34 mouse cellular contexts compared by ENCODE assay signal in the genomic region with DNA sequence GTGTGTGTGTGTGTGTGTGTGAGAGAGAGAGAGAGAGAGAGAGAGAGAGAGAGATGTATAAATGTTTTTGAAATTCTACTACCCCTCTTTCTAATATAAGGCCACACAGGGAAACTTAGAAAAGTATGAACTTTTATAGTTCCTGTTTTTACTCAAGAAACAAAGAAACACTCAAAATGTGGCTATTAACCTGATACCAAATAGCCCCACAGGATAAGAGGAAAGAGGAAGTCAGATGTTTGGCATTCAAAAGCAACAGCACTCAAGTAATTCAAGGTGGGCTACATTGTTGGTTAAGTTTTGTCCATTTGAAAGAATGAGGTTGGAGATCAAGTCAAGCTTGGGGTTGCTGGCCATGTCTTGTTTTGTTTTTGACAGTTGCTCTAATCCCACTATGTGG. TPM values are rescaled to one million over a fixed set of nuclear protein-coding genes. Genes with fewer than 3 reads are reported as not detected.
DNase-seq lines count a peak whose midpoint lies in the region; ATAC-seq and TF ChIP-seq lines count a peak whose summit lies in the region.
"Had no signal": no experiment of that assay in that cellular context is flagged by ENCODE, and none has a peak within 500 bp of the region (broad histone marks: within the 10 kb centered on the region; RNA-seq: fewer than 3 reads in every experiment).

No protein-coding gene starts in this region.

- no peaks in the 10 kb centered on the region for H3K27me3 ChIP-seq in G1E (ENCODE audit: insufficient read depth, low read length)
- H3K27me3 ChIP-seq in splenic B cell, adult 2 months (ENCODE audit: control insufficient read depth, insufficient read depth, low read length, poor library complexity, severe bottlenecking): no peaks in the 10 kb centered on the region
- H3K27me3 ChIP-seq: embryonic facial prominence, embryonic 13.5 days; forebrain, embryonic 12.5 days; forebrain, embryonic 15.5 days; heart, embryonic 13.5 days; hindbrain, embryonic 12.5 days; hindbrain, embryonic 15.5 days had no signal

- no peak overlapping the region for H3K4me3 ChIP-seq in G1E (ENCODE audit: low read depth, low read length)
- H3K4me3 ChIP-seq: embryonic facial prominence, embryonic 10.5 days; embryonic facial prominence, embryonic 13.5 days; erythroblast, embryonic 14.5 days; forebrain, embryonic 12.5 days; forebrain, embryonic 15.5 days; heart, adult 2 months; heart, embryonic 10.5 days; heart, embryonic 13.5 days; hindbrain, embryonic 12.5 days; hindbrain, embryonic 15.5 days had no signal

- H3K36me3 ChIP-seq in G1E (replicated peaks): no peaks in the 10 kb centered on the region
- no peaks in the 10 kb centered on the region for H3K36me3 ChIP-seq in splenic B cell, adult 2 months (ENCODE audit: control insufficient read depth, insufficient read depth, low read length, poor library complexity, severe bottlenecking)
- H3K36me3 ChIP-seq: embryonic facial prominence, embryonic 10.5 days; embryonic facial prominence, embryonic 13.5 days; forebrain, embryonic 12.5 days; forebrain, embryonic 15.5 days; heart, embryonic 10.5 days; heart, embryonic 13.5 days; hindbrain, embryonic 12.5 days; hindbrain, embryonic 15.5 days had no signal

- peaks cover 16% of the 10 kb centered on the region for H3K9me3 ChIP-seq in G1E (replicated peaks)
- H3K9me3 ChIP-seq: embryonic facial prominence, embryonic 10.5 days; embryonic facial prominence, embryonic 13.5 days; forebrain, embryonic 12.5 days; forebrain, embryonic 15.5 days; heart, embryonic 10.5 days; heart, embryonic 13.5 days; hindbrain, embryonic 12.5 days; hindbrain, embryonic 15.5 days had no signal

- peaks cover 50% of the 10 kb centered on the region for H3K4me1 ChIP-seq in G1E (ENCODE audit: insufficient read depth, low read depth, low read length)
- H3K4me1 ChIP-seq: embryonic facial prominence, embryonic 10.5 days; embryonic facial prominence, embryonic 13.5 days; forebrain, embryonic 12.5 days; forebrain, embryonic 15.5 days; heart, embryonic 10.5 days; heart, embryonic 13.5 days; hindbrain, embryonic 12.5 days; hindbrain, embryonic 15.5 days had no signal

- 0 out of 2 replicates have a peak, but pooled peaks have one; percentile 9 for ATAC-seq in G1E (ENCODE audit: extremely low read depth, insufficient number of reproducible peaks, low FRiP score, poor library complexity, severe bottlenecking)
- ATAC-seq in hematopoietic stem cell, adult 5-6 weeks (replicated peaks in 1 of 2; ENCODE audit: insufficient read depth in 1 of 2, low FRiP score in 2 of 2, low TSS enrichment in 1 of 2, low read depth in 1 of 2, poor library complexity in 2 of 2, severe bottlenecking in 2 of 2): peak; percentile 80 to 92
- ATAC-seq: CD4-positive, CD25-positive, alpha-beta regulatory T cell, adult 4 months; forebrain, embryonic 15.5 days had no signal

- TF ChIP-seq CTCF in G1E (IDR thresholded peaks at IDR 0.05; ENCODE audit: low read depth, low read length): no peak

- DNase-seq in G1E (ENCODE audit: low spot score) (peak; percentile 41), MEL-GATA-1-ER (ENCODE audit: extremely low read depth, low read depth) (peak; percentile 91)
- DNase-seq in splenic B cell, adult 2 months (ENCODE audit: low read depth, low spot score): peak; percentile 12
- DNase-seq in testis, postnatal 10 days (ENCODE audit: low spot score): no peak
- no peak for DNase-seq in kidney, adult 9 months
- DNase-seq in kidney, postnatal 4 days: no peak
- DNase-seq: adrenal gland, adult 2 months; adrenal gland, postnatal 14 days; cerebellum, adult 11 months; cerebellum, adult 2 months; cerebellum, adult 9-11 months; cerebellum, postnatal 25 days; embryo, embryonic 11 days; gastrocnemius, postnatal 25 days; heart, adult 2 months; heart, postnatal 14 days; heart, postnatal 4 days had no signal

RNA-seq across cellular contexts. Expression of gene Khdc1a, which starts 13.6 kb away (rescaled TPM):
- not detected in 2 replicates for total RNA-seq in G1E (2014; fragmentation: Nextera tagmentation)
- total RNA-seq in G1E (2017): 0.16 TPM in 1 of 2 replicates, not detected in the other
- polyA plus RNA-seq in G1E (2012): not detected in 2 replicates
- not detected in 2 replicates for total RNA-seq in hematopoietic stem cell, adult 5-6 weeks (2017)
- total RNA-seq: adrenal gland, adult 2 months; adrenal gland, postnatal 14 days; adrenal gland, postnatal 4 days; gastrocnemius, adult 8-10 months; gastrocnemius, postnatal 25 days; heart, adult 2 months; heart, postnatal 14 days; heart, postnatal 4 days had no signal
- polyA plus RNA-seq: adrenal gland, adult 2 months; C2C12; cerebellum, adult 2 months; cortical plate, adult 2 months; embryonic facial prominence, embryonic 10.5 days; embryonic facial prominence, embryonic 13.5 days; erythroblast, embryonic 14.5 days; forebrain, embryonic 12.5 days; forebrain, embryonic 15.5 days; heart, adult 2 months; heart, embryonic 10.5 days; hindbrain, embryonic 12.5 days; hindbrain, embryonic 15.5 days had no signal

RNA-seq across cellular contexts. Expression of gene Khdc1c, which starts 32.3 kb away (rescaled TPM):
- total RNA-seq in G1E (2014; fragmentation: Nextera tagmentation) (not detected in 2 replicates), G1E (2017) (0.05 TPM in 1 of 2 replicates, not detected in the other)
- not detected in 2 replicates for polyA plus RNA-seq in G1E (2012)
- total RNA-seq in hematopoietic stem cell, adult 5-6 weeks (2017): not detected in 2 replicates
- total RNA-seq: adrenal gland, adult 2 months; adrenal gland, postnatal 14 days; adrenal gland, postnatal 4 days; gastrocnemius, adult 8-10 months; gastrocnemius, postnatal 25 days; heart, adult 2 months; heart, postnatal 14 days; heart, postnatal 4 days had no signal
- polyA plus RNA-seq: adrenal gland, adult 2 months; C2C12; CD4-positive, CD25-positive, alpha-beta regulatory T cell, adult 4 months; cerebellum, adult 2 months; cortical plate, adult 2 months; embryonic facial prominence, embryonic 10.5 days; embryonic facial prominence, embryonic 13.5 days; erythroblast, embryonic 14.5 days; forebrain, embryonic 12.5 days; forebrain, embryonic 15.5 days; heart, adult 2 months; heart, embryonic 10.5 days; heart, embryonic 13.5 days; heart, embryonic 16.5 days; hindbrain, embryonic 12.5 days; hindbrain, embryonic 15.5 days had no signal

RNA-seq across cellular contexts. Expression of gene Khdc1b, which starts 47.5 kb away (rescaled TPM):
- total RNA-seq in G1E (2014; fragmentation: Nextera tagmentation) (not detected in 2 replicates), G1E (2017) (0.12 and 0.22 TPM in 2 replicates)
- polyA plus RNA-seq in G1E (2012): not detected in 2 replicates
- total RNA-seq in hematopoietic stem cell, adult 5-6 weeks (2017): not detected in 2 replicates
- total RNA-seq: adrenal gland, adult 2 months; adrenal gland, postnatal 14 days; adrenal gland, postnatal 4 days; gastrocnemius, adult 8-10 months; gastrocnemius, postnatal 25 days; heart, adult 2 months; heart, postnatal 14 days; heart, postnatal 4 days had no signal
- polyA plus RNA-seq: adrenal gland, adult 2 months; C2C12; cerebellum, adult 2 months; cortical plate, adult 2 months; embryonic facial prominence, embryonic 10.5 days; embryonic facial prominence, embryonic 13.5 days; erythroblast, embryonic 14.5 days; forebrain, embryonic 12.5 days; gonadal fat pad, adult 2 months; heart, adult 2 months; heart, embryonic 13.5 days had no signal

Comparison
In these comparisons a context has a peak if more than half of its experiments do, and no peak if none do; other contexts are left out.
1. DNase-seq: peak in G1E (single experiment), MEL-GATA-1-ER (single experiment) and splenic B cell, adult 2 months (single experiment); none in testis, postnatal 10 days (single experiment), kidney, adult 9 months (single experiment) and kidney, postnatal 4 days (0 of 2).